Mouse (Mus musculus) fat pad, adult 2 months (tissue): ENCODE data around the gene Mrpl41.
"Not testable (repeated sequence)": the region's sequence is repeated elsewhere in the genome, so short reads cannot be mapped to it uniquely, and the experiment has no call there.

Experiments
- DNase-seq: peaks from one replicate; pipeline ENCODE4 v3.0.0-alpha.2; 2011; ENCODE audit warnings: low read depth, low spot score; ENCODE audit errors: extremely low read depth

Gene Mrpl41

GRCm38 (mm10) chr2:24974906-24975703 lies at the start of gene Mrpl41:
Gene Mrpl41 (minus strand): TSS chr2:24975098.
- DNase-seq = peak; percentile 67

DNA sequence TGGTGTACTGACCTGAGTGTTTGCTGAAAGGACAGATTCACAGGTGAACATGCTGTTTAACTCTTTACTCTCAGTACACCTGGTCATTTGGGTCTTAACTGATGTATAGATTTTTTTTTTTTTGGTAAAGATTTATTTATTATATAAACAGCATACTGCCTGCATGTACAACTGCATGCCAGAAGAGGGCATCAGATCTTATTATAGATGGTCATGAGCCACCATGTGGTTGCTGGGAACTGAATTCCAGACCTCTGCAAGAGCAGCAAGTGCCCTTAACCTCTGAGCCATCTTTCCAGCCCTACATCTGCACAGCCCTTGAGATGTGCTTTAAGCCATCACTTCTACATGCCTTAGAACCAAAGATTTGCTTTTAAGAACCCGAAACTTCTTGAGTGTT lies 47.8 kb upstream of the Mrpl41 start:
- no peak for DNase-seq

- no peak for DNase-seq
These were observed 33.4 kb upstream of the Mrpl41 start for GRCm38 (mm10) chr2:25008250-25008649.

- DNase-seq = no peak
These were observed 31.9 kb upstream of the Mrpl41 start for GRCm38 (mm10) chr2:25006767-25007166.

DNA sequence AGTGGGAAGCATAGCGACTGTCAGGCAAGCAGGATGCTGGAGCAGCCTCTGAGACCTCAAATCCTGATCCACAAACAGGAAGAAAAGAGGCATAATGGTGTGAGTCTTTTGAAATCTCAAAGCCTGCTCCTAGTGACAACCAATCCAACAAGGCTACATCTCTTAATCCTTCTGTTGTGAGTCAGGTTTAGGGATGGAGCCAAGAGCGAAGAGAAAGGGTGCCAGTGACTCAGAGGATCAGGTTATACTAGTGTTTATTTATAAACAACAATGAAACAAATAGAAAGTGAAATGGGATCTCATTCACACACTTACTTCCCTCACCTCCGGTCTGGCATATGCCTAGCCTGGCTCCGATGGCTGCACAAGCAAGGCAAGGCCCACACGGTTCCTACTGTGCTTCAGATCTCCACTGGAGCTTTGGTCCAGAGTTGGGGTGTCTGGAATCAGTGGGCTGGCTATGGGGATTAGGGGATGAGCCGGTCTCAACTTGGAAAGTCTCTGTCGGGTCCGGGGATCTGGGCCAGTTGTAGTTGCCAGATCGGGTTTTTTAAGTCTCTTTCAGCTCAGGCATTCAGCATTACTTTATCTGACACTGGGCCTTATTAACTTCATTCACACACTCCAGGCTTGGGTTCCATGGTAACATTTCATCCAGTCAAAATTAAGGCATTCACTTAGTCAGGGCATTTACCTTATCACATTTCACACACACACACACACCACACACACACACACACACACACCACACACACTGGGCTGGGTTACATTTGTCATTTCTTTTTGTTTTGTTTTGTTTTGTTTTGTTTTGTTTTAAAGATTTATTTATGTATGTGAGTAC lies 29.3 kb upstream of the Mrpl41 start:
- DNase-seq = no peak

DNA sequence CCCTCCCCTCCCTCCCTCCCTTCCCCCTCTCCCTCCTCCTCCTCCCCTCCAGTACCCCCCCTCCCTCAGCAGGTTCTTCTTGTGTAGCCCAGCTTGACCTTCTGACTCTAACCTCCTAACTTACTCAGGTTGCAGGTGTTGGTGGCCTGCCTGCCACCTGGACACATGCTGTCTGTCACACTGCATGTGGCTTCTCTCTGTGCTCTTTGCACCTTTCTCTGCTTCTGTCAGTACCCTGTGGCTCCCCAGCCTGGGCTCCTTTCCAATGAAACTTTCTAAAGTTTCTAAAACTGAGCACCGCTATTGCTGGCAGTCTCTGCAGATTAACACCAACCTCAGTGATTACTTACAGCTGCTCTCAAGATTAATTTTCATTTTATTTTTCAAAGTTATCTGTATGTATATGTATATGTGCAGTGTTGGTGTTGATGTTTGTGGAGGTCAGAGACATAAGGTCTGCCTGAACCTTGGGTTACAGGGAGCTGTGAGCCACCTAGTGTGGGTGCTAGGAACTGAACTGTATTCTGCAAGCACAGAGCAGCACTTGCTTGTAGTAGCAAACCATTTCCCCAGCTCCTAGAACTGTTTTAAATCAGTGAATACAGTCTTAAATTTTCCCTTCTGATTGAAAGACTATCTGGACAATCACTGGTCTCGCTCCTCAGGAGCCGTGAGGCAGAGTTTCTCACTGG lies 25.8 kb upstream of the Mrpl41 start:
- DNase-seq = no peak

DNA sequence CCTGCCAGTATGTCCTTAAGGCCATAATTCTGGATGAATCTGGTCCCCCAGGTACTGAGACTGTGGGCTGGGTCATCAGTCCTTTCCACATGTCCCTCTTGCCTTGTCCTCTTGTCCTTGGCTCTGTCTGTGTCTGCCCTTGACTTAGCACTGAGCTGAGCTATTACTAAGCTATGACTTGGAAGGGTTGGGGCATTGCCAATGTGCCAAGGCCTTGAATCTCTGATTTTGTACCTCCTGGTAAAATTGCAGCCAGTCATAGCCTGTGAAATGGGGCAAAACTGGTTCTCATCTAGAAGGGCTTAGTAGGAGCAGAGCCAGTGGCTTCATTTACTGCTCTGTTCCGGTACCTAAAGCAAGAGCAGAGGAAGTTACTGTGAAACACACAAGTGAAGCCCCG lies 21.6 kb upstream of the Mrpl41 start:
- DNase-seq = no peak

GRCm38 (mm10) chr2:24995332-24995731 lies 20.4 kb upstream of the Mrpl41 start:
- DNase-seq = no peak

GRCm38 (mm10) chr2:24987762-24988161 lies 12.9 kb upstream of the Mrpl41 start:
- no peak for DNase-seq

DNA sequence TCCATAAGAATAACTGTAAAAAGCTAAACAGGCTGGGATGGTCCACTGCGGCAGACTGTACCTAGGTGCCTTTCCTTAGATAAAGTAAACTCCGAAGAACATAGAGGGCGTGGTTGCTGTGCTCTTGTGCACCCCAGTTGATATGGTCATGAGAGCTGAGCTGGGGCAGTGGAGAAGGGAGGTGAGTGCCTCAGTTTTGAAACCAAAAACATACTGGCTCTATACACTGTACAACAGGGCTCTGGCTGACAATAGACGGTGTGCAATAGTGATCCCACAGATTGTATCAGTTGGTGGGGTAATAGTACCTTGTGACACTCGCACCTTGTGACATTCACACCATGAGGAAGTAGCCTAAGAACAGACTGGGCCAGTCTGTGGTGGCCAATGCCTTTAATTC lies 2.1 kb upstream of the Mrpl41 start:
- peak; percentile 78 for DNase-seq

GRCm38 (mm10) chr2:24975704-24976297 lies 903 bp upstream of the Mrpl41 start, which contains the start of gene Pnpla7:
Gene Pnpla7 (plus strand): TSS chr2:24976033.
- DNase-seq = no peak

DNA sequence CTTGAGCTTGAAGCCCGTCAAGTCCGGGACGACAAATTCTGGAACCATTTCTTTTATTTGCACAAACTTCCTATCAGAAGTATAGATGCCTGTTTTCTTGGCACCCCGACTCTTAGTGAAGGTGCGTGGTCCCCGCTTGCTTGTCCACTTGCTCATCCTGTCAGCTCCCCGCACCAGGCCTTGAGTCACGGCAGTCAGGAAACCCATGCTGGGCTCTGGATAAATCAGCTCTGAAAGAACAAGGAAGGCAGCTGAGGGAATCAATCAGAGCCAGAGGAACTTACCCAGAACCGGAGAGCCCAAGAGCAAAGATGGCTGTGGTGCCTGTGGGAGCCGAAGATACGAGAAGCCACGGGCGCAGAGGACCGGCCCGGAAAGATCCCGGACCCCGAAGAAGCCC lies 446 bp downstream of the Mrpl41 start:
- DNase-seq = not testable (repeated sequence)

DNA sequence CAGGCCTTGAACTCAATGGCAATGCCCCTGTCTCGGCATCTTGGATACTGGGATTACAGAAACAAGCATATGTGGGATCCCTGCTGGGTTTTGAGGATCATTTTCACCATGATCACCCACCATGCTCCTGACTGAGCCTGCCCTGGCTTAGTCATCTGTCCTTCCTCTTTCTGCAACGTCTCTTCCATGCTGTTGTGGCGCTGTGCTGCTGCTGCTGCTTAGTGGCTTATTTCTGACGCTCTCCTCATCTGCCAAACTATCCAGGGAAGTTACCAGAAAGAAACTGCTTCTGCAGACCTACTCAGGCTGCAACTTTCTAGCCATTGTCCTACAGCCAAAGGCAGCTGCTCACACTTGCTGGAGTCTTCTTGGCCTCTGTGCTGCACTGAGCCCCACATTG lies 4.5 kb downstream of the Mrpl41 start:
- no peak for DNase-seq

DNA sequence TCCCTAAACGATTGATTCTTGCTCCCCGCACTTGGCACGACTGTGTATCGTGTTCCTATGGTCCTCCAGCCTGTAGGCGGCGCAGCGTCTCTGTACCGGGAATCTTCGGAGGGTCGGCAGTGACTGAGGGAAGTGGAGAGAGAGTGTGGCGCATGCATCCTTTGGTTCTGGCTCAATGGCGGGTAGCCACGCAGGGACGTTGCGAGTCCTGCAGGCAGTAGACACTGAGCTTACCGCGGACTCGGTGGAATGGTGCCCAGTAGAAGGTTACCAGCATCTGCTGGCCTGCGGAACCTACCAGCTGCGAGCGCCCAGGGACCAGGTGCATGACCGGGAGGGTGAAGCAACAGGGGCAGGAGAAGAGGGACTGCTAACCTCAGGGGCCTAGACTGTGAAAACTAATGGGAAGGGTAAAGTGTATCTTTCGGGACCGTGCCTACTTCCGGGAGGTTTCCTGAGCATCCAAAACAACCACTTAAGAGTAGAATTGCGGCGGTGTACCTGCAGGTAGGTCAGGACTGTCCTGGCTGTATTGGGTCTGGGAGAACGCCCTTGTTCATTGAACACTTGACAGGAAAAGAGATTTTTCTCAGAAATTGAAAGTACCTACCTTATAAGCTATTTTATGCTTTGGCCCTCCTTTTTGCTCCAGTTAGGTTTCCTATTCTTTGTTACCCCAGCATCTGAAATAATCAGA lies 12.4 kb downstream of the Mrpl41 start, which contains the start of gene Dph7:
Gene Dph7 (plus strand): TSS at position 97 of the 697 bp plus-strand sequence.
- DNase-seq = no peak

GRCm38 (mm10) chr2:24960910-24961309 lies 14.0 kb downstream of the Mrpl41 start:
- no peak for DNase-seq

DNA sequence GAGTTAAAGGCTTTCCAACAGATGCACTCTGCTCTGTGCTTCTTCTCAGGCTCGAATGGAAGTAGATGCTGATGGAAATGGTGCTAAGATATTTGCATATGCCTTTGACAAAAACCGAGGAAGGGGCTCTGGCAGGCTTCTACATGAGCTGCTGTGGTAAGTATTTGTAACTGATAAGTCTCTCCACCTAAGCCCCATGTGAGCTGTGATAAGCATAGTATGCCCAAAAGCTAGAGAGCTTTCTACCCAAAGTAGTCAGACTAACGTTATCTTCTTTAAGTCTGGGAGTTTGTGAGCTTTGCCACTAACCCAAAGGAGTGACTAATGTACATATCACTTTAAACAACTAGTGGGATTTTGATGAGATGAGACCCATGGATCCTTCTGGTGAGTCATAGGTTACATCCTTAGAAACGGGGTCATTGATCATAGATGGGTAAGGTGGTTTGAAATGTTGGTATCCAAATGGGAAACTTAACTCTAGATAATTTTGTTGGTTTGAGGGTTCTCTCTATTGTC lies 22.3 kb downstream of the Mrpl41 start:
- DNase-seq = no peak

GRCm38 (mm10) chr2:24950189-24950535 lies 24.7 kb downstream of the Mrpl41 start:
- no peak for DNase-seq

GRCm38 (mm10) chr2:24949421-24950188 lies 25.3 kb downstream of the Mrpl41 start, which contains the start of gene Zmynd19:
Gene Zmynd19 (plus strand): TSS chr2:24949792.
- DNase-seq = no peak

DNA sequence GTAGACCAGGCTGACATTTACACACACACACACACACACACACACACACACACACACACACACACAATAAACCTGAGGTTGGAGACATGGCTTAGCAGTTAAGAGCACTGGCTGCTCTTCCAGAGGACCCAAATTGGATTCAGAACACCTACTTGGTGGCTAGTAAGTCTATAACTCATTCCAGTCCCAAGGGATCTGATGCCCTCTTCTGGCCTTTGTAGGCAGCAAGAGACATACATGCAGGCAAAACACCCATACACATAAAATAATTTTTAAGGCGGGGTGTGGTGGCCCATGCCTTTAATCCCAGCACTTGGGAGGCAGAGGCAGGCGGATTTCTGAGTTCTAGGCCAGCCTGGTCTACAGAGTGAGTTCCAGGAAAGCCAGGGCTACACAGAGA lies 30.6 kb downstream of the Mrpl41 start:
- not testable (repeated sequence) for DNase-seq
